Mouse (Mus musculus): ENCODE data around the gene Fmo4.

Gene Fmo4

DNA sequence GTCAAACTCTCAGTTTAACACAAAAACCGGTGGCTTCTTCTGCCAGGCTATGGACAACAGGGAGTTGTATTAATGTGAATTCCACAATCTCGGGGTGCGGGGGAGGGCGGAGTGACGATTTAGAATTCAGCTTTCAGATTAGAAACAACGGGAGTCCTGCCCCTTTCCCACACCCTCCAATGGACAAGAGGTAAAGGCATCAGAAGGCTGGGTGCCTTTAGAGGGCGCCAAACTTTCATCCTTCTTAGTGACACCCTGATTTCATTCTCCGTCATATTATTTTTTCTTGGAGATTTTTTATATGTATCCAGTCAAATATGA, at the start of gene Fmo4:
TSS of gene Fmo4 (minus strand) at position 137 of the 321 bp plus-strand sequence.
- no peak for DNase-seq

DNA sequence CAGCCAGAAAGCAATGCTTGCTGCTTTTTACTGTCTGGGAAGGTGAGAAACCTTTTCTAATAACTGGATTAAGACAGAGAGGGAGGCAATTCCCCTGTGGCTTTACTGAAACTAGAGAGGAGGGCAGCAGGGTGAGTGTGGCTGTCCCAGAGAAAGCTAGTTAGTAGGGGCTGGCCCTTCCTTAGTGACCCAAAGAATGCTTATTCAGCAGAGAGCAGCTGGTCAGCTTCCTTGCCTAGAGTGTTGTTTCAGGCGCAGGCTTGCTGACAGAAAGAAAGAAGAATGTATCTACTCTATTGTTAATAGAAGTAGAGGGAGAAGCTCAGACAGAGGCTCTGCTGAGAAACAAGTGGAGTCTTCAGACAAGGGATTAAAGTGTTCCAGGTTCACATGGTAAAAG, 48.6 kb upstream of the Fmo4 start:
- no peak for DNase-seq

DNA sequence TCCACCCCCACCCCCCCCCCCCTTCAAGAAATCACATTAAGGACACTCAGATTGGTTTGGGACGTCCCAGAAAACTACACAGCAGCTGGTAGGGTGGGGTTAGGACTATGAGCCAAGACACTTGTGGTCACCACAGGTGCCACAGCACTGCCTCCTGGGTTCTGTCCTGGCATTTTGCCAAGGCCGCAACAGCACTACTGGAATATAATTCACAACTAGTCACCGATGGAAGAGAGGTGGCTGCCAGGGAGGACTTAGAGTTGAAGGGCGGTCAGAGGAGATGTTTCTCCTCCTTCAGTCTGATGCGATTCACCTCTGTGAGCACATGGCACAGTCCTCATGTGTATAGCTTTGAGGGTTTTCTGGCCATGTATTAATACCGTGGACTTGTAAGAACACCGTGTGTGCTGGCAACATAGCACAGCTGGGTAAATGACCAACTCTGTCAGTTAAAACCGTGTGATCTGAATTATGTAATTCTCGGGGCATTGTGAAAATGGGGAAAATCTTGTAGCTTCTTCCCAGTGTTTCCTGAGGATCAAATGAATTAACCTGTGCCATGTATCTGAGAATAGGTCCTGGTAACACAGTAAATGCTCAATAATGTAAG, 46.3 kb upstream of the Fmo4 start:
- DNase-seq, result no peak

DNA sequence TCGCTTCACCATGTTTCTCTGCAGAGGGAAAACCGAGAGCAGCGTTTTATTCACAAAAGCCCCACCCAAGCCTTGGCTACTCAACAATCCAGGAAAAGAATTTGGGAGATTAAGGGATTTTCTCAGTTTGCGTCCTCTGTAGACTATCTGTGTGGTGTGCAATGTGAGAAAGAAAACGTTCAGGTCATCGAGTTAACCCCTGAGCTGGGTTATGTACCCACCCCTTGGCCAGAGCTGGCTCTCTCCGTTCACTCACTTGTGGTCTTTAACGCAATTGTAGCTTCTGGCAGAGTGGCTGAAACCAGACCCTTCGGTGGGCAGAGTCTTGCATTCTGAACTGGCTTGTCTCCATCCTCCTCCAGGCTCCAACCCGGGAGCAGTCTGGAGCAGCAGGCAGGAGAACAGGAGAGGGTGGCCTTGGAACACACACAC, 45.8 kb upstream of the Fmo4 start:
- DNase-seq, result no peak

DNA sequence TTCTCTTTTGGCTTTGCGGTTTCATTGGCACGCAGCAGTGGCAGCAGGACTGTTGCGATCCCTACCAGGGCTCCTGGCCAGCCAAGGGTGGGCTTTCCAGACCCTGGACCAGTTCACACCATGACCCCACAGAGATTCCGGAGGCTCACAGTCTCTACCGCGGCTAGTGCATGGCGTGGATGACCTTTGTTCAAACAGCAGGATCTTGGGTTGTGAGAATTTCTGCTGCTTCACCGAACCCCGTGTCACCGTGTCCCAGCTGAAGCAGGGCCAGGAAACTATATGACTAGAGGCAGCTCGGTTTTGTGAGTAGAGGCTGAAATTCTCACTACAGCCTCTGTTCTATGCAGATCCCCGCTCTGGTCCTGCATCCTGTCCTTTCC, 45.0 kb upstream of the Fmo4 start:
- DNase-seq, result no peak

DNA sequence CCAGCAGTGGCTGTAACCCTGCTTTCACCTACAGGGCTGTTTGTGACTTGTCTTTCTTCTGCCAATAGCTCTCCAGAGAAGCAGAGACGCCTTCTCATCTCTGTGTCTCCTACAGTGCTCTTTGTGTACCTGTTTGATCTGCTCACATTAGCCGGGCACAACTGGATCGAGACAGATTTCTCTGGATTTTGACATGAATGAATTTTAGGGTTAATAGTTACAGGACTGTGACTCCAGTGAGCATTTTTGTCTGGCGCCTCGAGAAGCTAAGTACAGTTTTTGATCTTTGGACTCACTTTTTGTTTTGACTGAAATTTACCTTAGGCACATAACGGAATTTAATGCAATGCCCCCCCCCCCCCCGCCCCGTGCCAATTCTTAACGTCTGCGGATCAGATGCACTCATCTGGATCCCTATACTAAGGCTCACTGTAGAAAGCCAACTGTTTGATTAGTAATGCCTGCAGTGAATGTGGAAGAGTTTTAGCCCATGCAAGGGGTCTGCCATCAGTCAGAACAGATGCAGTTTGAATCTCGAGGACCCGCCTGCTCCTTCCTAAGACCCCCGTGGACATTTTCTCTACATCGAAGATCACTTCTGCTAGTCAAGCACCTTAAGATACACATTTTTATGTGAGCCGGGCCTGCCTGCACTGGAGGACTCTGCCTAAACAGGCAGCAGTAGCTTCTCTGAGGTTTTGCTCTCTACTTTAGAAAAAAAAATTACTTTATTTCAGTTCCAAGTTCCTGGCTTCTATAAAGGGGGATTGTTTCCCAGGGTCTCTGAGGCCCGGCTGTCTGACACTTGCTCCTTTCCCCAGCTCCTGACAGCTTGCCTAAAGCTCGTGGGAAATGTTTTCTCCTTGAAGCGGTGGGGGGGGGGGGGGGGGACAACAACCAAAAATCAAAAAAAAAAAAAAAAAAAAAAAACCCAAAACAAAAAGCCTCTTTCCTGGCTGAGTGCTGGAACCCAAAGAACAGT, 44.3 kb upstream of the Fmo4 start:
- DNase-seq, result no peak

DNA sequence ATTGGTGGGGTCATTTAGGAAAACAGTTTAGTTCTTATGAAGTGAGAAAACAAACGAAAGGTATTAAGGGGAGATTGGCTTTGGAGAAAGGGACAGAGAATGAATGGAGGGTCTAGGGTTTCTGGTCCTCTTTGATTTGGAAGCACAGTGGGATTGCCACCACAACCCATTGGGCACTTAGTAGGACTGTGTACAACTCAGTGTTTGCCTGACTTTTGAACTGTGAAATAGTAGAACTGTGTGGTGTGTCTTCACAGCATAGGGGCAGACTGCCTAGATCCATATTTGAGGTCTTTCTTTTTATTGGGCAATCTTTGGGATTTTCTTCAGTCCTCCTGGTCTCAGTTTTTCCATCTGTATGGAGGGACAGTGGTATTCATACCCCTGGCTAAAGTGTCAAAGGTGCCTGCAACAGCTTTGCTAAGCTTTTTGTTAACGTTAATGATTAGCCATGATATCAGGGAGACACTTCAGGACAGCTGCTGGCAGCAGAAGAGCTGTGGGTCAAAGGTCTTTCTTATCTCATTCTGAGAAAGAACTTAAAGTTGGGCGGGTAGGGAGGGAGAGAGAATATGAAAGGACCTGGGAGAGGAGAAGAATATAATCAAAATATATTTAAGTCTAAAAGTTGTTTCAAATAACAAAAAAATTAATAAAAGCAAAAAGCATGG, 40.2 kb upstream of the Fmo4 start:
- no peak for DNase-seq

DNA sequence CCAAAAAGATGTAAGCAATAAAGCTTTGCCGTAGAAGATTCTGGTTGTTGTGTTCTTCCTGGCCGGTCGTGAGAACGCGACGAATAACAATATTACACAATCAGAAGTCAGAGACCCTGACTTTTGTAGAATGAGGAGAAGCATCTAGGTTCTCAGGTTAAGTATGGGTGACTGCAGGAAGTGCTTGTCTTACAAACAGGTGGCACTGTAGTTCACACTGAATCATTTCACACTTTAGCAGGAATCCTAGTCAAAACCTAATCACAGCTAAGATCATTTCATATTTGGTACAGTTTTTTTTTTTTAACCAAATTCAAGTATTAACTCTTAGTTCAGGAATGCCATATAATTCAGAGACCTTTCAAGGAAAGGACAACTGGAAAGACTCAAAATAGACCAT, 33.8 kb upstream of the Fmo4 start:
- DNase-seq, result no peak

DNA sequence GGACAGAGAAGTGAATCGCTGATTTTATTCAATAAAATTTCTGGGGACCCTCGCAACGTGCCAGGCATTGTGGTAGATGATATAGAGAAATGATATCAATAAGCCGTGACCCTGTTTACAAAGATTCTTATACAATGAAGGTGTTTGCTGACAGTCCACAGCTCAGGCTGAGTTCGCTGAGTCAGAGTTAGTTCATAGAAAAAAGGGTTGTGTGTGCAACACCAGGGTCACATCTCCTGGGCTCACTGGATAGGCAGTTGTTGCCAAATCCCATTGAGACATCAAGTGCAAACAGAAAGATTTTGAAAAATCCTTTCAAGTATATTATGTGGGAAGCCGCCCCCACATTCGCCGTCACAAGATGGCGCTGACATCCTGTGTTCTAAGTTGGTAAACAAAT, 26.4 kb upstream of the Fmo4 start:
- no peak for DNase-seq

DNA sequence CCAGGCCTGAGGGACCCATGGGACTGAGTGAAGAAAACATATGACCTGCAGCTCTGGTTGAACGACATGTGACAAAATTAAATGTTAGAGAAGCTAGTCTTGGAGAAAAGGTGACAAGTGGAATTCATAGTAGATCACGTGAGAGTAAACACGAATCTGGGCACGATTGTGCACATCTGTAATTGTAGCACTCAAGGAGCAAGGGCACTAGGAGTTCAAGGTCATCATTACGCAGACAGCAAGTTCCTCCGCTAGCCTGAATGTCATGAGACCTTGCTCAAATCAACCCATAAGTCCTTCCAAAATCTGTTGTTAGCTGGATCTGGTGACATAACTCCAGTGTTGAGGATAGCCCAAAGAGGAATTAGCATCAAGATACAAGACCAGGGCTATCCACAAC, 25.2 kb upstream of the Fmo4 start:
- no peak for DNase-seq

DNA sequence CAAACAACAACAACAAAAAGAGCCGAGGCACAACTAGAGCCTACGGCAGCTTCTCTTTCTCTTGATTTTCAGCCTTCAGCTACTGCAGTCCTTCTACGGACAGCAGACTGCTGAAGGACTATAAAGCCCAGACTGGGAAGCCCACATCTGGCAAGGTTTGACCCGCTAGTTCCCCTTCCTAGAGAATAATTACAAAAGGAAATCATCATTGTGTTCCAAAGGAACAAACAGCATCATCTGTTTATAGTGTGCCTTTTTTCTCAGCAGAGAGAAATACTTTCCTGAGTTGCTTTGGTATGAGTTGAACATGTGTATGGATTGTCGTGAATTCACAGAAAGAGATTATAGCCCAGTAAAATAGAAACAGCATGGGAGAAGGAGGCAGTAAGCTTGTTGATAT, 20.6 kb upstream of the Fmo4 start:
- no peak for DNase-seq

DNA sequence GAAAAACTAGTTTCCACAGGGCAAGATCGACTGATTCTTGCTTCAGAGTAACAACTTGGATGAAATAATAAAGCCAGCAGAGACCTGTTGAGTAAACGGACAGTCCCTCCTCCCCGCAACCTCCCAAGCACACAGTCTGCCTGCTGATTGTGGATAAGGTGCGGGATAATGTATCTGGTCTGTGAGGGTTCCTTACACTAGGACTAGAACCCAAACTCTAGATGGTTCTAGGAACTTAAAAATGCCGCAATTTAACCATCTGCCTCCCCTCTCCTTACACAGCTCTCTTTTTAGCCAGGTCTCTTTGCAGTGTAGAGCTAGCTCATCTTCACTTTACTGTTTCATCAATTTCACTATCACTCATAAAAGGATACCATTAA, 18.8 kb upstream of the Fmo4 start:
- DNase-seq, result no peak

DNA sequence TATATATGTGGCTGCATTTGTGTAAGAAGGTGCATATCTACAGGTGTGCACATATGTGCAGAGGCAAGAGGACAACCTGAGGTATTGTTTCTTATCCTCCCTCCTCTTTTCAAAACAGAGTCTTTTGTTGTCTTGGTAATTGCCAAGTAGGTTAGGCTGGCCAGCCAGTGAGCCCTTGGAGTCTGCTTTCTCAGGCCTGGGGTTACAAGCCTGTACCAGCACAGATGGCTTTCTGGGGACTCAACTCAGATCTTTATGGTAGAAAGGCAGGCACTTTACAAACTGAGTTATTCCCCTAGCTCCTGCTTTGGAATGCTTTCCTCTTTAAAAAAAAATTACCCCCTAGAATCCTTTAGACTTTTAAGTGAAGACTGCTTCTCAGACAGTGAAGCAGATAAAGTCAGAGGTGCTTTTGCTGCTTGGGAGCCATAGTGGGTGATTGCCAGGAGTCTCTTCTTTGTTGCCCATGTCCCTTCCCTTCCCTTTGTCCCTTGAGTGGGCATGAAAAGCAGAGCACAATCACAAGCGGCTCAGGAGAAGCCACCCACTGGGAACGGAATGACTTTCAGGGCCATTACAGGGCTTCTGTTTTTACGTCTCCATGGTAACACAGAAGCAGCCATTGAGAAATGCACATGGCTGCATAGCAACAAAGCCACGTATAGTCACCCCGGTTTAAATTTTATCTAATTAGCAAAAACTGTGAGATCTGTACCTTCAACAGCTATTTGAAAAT, 18.2 kb upstream of the Fmo4 start:
- no peak for DNase-seq

DNA sequence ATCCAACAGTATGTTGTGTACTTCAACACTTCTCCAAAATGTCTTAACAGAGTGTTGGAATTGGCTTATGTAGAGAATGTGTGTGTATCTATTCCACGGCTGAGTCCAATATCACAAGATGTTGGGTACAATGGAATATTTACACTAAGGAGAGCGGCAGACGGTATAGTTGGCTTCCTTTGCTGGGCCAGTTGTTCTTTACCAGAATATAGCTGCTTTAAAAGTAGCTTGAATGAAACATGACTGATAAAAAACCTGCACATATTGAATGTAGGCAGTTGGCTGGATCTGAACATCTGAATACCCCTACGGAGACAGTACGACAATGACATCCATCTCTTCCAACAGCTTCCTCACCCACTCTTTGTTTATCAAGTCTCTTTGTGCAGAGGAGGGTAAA, 5.5 kb upstream of the Fmo4 start:
- DNase-seq, result no peak

DNA sequence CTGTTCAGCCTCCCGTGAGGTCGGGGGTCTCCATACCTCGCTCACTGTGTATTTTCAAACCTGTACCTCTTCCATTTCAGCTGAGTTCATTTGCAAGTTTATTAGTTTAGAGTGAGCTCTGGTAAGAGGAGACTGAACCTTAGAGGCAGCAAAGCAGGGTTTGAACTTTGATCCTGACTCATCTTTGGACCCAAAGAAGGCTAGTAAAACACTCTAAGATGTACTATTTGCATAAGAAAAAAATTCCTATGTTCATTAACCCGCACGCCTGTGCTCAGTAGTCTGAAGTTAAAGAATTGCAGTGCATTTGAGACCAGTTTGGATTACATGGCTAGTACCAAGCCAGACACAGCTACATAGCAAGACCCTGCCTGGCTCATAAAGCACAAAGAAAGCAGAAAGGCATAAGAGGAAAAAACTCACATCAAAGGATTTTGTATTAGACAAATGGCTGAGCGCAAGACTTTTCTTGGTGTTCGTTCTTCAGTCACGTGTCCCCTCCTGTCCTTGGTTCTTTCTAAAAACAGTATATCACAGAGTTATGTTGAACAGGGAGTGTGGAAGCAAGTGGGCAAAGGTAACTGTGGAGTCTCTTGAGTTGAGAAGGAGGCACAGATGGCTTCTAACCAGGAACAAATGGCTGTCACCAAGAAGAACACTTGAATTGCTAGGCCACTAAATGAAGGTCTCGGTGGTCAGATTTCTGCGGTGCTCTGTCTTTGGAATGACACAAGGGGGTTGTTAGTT, 1.8 kb upstream of the Fmo4 start:
- DNase-seq, result no peak

DNA sequence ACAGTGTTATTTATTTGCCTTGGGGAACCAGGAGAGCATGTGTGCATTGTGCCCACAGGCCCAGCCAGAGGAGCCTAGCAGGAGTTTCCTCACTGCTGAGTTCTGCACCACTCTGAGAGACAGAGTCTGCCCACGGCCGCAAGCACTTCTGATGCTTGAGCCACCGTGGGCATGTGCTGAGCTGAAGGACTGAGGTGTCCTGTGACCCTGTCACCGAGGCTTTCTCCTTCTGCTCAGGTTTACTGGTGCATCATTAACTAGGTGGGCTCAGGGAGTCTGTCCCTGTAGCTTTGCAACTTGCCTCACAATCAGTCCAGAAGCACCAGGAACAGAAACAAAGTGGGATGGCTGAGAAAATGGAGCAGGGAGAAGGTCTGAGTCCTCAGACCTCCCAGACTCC, 1.2 kb upstream of the Fmo4 start:
- DNase-seq, result no peak

DNA sequence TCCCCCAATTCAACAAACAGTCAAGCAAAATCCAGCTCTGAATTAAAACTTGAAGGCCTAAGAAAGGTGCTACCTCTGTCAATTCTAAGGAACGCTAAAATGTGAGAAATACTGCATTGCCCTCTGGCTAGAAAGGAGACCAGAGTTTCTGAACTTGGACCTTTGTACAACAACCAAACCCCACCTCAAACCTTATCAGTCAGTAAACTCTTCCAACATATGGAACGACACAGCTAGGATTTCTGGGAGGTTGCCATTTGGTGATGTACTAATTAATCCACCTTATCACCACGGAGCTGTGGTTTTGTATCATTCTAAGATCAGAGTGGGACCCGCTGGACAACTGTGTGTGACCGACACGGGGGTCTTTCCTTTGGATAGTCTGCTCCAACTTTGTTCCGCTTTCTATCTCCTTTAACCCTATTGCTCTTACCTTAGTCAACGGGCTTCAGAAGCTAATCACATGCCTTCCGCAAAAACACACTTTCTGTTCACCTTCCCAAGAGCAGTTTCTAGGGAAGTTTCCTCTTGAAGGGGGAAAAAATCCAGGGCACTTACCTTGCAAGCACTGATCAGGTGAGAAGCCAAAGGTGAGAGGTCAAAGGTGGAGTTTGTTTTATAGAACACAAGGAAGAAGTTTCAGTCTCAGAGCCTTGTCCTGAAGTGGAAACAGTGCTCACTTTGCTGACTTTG, 483 bp downstream of the Fmo4 start:
- DNase-seq, result no peak

DNA sequence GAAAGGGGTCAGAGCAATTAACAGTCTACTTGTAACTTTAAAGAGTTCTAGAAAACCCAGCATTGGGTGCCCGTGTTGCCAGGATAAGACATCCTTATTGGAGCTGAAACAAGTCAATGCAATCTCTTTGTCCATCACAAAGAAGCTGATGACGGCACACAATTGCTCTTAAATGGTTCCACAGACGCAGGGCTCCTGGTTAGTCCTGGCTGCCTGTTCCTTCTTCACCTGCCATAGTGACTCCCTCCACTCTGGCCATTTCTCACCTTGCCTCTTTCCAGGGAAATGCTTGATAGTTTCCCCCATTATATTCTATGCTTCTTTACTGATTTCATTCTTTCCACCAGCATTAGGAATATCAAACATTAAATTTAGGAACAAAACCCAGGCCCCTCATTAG, 5.2 kb downstream of the Fmo4 start:
- no peak for DNase-seq

DNA sequence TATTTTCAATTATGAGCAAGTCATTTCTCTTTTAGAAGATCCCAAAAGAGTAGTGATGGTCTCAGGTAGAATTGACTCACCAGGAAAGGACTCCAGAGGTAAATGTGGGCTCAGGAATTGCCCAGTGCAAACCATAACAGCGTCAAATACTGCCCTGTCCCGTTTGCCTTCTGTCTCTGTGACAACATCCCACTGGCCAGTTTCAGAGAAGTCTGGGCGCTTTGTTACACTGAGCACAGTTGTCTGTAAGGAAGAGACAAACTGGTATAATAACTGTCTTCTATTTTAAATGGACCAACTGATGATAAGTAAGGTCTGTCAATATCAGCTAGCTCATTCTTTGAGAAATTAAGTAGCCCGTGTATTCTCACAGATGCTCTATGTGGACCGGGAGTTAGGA, 6.3 kb downstream of the Fmo4 start:
- DNase-seq, result no peak

DNA sequence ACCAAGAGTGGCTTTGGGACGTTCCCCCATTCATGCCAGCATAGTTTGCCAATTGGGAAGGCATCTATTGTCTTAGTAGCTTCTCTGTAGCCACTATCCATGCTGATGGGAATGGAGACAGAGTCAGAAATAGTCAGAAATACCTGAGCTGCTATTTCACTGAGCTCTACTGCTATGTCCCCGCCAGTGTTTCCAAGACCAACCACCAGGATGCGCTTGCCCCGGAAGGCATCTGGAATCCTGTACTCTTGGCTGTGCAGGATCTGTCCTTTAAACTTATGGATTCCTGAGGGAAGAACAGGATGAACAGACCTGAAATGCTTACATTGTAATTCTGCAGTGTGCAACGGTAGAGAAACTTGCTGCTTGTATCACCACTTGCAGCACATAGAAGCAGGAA, 8.8 kb downstream of the Fmo4 start:
- DNase-seq, result no peak

DNA sequence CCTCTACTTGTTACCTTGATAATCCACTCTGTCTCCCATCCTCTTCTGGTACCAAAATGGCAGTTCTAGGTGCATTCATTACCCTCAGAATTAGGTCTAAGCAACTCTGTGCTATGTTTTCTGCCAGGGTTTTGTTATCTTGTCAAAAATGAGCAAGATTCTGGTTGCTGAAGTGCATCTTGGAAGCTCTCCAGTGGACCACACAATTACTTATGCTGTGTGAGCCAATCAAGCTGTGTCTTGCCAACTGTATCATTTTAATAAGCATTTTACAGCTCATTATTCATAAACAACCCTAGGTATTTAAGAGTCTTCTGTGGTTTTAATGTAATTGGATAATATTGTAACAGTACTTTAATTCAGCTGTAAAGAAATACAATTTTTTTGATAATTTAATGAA, 17.3 kb downstream of the Fmo4 start:
- DNase-seq, result no peak

All from B cell, adult 2 months (primary cell).